Mouse (Mus musculus) olfactory bulb, adult 2 months (tissue): ENCODE measurements around the gene Slc13a3.

Source experiments
- CTCF ChIP-seq: fragments of 200-500 bp; IDR thresholded peaks from 2 replicates; pipeline ENCODE4 v1.5.1; 2012; ENCODE audit warnings: low read depth, mild to moderate bottlenecking, low read length, moderate library complexity; ENCODE audit not compliant: insufficient read depth
- POLR2A ChIP-seq: fragments of 200-500 bp; IDR thresholded peaks from 2 replicates; pipeline ENCODE4 v1.6.1; 2012; ENCODE audit warnings: mild to moderate bottlenecking, low read depth, low read length, moderate library complexity; ENCODE audit not compliant: insufficient read depth

GRCm38 (mm10) chr2:165475412-165475811 lies 2.4 kb upstream of the Slc13a3 start:
- no peak for TF ChIP-seq POLR2A
- TF ChIP-seq CTCF, result no peak
